Mouse (Mus musculus) thymus, postnatal 25 days (tissue): ENCODE measurements around the gene Cd300a.
"Not testable (repeated sequence)": the region's sequence is repeated elsewhere in the genome, so short reads cannot be mapped to it uniquely, and the experiment has no call there.

Experiments
- DNase-seq: peaks from one replicate; pipeline ENCODE4 v3.0.0; 2022

Cd300a gene

DNA sequence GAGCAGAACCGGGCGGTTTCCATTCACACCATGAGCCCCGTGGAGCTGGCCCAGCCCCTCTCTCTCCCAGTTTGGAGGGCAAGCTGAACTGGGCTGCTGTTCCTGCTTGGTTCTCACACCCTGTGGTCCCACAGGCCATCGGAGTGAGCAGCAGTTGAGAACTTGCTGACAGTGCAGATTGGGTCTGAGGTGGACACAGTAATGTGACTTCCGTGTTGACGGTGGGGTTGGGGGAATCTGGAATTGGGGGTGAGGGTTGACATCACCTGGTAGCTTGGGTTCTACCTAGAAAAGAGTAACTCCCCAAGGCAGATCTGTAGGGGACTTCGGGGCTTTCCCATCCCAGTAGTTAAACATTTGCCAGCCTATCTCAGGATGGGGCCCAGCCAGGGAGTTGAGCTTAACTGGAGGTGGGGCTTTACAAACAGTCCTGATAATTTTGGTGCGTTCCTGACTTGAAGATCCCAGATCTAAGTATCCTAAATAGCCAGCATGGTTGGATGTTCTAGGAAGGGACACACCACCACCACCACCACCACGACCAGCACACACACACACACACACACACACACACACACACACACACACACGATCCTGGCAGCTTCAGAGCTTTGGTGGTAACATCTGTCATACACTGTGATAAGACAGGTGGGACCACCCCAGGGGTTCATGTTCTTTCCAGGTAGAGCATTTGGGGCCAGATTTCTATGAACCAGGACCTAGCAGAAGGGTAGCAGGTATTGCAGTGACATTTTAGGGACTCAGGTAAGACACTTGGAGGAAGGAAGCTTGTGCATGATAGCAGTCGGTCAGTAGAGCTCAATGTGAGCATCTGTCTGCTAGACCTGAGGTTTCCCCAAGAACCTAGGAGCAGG lies 22.2 kb upstream of the Cd300a start:
- no peak for DNase-seq

- no peak for DNase-seq
Observed at GRCm38 (mm10) chr11:114868280-114868679, 21.6 kb upstream of the Cd300a start.

DNA sequence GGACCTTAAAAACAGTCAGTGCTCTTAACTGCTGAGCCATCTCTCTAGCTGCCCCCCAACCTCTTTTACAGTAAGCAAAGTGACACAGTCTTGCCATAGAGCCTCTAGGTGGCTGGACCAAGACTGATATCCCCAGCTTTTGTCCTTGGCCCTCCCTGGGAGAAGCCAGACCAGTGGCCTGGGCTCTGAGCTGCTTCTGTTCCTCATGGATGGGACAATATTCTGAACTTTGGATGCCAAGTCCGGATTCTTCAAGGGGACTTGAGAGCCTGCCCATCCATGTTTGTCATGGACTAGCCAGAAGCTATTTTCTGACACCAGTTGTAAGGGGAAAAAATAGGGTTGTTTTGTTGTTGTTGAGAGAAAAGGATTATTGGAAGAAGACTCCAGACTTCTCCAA lies 20.1 kb upstream of the Cd300a start:
- DNase-seq, result no peak

- no peak for DNase-seq
Observed at GRCm38 (mm10) chr11:114871540-114871939, 18.3 kb upstream of the Cd300a start.

GRCm38 (mm10) chr11:114873022-114873817 lies 16.6 kb upstream of the Cd300a start:
- peak; percentile 70 for DNase-seq

DNA sequence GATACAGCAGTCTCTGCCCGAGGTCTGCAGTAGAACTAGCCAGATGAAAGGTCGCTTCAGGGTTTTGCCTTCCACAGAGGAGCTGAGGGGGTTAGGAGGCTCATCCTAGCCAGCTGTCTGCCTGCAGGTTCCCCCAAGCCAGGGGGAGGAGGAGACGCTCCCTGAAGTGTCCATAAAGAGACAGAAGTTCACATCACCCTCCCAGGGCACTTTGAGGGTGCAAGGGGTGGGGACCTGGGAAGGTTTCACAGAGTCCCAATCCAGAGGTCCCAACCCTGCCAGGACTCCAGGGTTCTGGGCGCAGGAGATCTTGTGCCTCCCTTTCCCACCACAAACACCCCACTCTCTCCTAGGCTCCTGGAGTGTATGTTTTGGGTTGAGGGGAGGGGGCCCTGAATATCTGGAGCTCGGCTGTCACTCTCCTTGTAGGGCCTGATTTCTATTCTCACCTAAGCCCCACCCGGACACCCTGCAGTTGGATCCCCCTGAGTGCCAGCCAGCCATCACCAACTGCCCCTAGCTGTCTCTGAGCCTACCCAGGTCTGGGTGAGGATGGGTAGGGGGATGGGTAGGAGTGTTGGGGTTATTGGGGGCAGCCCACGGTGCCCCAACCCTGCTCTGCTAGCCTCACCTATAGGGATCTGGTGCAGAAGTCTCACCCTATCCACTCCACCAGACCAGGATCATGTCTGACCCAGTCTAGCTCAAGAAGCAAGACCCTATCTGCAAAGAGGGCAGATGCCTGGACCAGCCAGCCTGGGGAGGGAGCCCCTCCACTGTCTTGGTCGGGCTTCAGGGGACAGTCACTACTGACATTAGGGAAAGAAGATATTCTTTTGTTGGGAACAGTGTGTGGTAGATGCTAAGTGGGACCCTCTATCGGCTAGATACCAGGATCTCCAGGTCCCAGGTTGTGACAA lies 15.4 kb upstream of the Cd300a start:
- DNase-seq, result no peak

GRCm38 (mm10) chr11:114875301-114875801 lies 14.5 kb upstream of the Cd300a start:
- DNase-seq, result no peak

DNA sequence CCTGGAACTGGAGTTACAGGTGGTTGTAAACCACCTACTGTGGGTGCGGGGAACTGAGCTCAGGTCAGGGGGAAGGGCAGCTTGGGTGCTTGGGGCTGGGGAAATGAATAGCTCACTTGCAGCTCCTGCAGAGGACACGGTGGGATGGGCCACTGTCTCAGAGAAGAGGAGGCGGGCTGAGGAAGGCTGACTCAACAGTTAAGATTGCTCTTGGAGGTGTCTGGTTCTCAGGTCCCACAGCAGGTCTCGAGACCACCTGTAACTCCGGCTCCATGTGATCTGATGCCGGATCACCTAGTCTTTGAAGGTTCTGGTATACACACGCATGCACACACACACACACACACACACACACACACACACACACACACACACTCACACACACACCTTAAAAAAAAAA lies 13.7 kb upstream of the Cd300a start:
- peak; percentile 36 for DNase-seq

- DNase-seq, result no peak
Observed at GRCm38 (mm10) chr11:114876621-114877020, 13.2 kb upstream of the Cd300a start.

- DNase-seq, result peak; percentile 44
Observed at GRCm38 (mm10) chr11:114877145-114877544, 12.7 kb upstream of the Cd300a start.

DNA sequence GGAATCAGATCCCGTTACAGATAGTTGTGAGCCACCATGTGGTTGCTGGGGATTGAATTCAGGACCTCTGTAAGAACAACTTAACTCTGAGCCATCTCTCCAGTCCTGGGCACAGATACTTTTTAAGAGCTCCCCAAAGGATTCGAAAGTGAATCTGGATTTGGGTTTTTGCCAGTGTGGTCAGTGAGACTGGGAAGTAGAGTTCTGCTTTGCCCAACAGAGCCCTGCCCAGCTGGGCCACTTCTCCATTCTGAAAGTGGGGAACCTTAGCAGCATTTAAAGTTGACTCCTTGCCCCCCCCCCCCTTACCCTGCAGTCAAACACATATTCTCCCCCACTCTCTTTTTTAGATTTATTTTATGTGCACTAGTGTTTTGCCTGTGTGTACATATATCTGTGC lies 10.2 kb upstream of the Cd300a start:
- no peak for DNase-seq

- no peak for DNase-seq
Observed at GRCm38 (mm10) chr11:114880185-114880584, 9.7 kb upstream of the Cd300a start.

GRCm38 (mm10) chr11:114880589-114880988 lies 9.3 kb upstream of the Cd300a start:
- peak; percentile 46 for DNase-seq

DNA sequence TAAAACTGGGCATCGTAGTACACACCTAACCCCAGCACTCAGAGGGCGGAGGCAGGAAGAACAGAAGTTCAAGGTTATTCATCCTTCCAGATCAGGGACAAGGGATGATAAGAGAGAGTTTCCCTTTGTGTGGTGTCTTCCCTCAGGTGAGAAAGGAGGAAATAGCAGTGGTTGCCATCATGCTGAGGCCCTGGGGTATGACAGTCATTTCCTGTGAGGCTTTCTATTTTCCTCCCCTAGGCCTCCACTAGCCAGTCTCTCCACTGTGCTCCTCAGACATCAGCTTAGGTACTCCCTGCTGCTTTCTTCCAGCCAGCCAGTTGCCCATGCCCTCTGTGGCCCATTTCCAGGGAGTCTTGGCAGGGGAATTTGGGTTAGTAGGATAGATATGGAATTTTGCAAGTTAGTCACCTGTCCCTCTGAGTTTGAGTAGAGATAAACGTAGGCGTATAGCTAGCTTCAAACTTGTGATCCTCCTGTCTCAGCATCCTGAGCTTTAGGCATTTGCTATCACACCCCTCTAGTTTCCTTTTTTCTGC lies 6.5 kb upstream of the Cd300a start:
- no peak for DNase-seq

DNA sequence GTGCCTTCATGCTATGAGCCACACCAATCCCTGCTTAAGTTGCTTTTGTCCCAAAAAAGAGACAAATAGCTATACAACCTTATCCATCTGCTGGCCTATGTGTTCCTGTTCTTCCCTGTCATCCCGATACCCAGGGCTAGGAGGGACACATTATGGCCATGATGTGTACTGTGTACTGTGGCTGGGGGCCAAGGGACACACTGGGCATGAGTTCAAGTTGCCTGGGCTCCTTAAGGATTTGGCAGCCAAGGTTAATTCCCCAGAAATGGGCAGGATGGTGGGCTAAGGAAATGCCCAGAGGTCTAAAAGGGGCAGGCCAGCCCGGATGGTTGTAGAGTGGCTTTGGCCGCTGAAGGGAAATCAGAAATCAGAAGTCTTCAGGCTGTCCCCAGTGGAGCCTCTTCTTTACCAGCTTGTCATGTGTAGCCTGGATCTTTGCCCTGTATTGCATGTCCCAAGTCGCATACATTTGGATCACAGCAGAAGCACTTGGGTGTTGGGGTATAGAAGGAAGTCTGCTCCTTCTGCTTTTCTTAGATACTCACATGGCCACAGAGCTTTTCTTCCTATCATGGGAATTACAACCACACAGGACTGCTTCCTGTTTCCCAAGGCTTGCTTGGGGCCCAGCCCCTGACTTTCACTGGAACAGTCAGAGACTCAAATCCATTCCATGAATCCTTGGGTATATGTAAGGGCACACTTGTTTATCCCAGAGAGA lies 5.3 kb upstream of the Cd300a start:
- DNase-seq, result no peak

DNA sequence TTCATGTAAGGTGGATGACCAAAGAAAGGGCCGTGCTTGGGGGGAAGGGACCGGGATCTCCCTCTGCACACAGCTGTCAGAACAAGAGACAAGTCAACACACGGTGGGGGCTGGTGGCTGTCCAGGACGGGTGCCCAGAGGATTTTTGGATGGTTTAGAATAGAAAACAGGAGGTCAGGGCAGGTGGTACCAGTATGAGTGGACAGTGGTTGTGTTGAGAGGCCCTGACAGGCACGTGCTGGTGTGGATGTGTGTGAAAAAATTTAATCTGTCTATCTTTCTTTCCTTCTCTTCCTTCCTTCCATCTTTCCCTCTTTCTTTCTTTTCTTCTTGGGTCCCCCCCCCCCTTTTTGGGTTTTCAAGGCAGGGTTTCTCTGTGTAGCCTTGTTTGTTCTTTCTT lies 701 bp downstream of the Cd300a start:
- no peak for DNase-seq

DNA sequence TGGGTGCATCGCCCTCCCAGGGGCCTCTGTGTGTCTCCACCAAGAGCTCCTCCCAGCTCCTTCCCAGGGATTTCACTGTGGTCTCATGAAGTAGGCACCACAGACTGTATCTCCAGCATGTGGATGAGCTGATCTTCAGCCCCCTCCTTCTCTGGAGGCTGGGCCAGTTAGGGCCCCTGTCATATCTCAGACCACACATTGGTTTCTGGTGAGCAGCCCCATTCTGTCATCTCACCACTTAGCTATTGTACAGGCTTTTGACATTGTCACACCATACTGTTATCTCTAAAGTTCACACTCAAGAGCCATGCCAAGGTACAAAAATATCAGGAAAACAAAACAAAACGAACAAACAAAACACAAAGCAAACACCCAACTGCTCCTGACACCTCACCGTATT lies 6.2 kb downstream of the Cd300a start:
- DNase-seq, result no peak

DNA sequence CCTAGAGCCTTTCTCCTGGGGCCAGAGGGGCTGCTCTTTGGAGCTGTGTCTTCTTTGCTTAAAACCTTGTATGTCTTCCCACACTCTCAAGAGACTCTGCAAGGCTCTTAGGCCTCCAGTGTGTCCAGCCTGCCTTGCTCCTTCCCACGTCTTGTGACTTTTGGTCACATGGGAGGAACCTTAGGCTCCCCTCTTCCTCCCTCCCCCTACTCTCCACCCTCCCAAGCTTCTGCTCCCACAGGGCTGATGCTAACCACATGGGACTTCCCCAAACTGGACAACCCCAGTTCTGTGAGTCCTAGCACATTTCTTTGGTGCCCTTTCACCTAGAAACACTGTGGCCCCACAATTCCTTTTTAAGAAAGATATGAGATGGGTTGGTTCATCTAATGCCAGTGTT lies 8.2 kb downstream of the Cd300a start:
- DNase-seq, result no peak

GRCm38 (mm10) chr11:114903224-114903623 lies 13.4 kb downstream of the Cd300a start:
- no peak for DNase-seq

DNA sequence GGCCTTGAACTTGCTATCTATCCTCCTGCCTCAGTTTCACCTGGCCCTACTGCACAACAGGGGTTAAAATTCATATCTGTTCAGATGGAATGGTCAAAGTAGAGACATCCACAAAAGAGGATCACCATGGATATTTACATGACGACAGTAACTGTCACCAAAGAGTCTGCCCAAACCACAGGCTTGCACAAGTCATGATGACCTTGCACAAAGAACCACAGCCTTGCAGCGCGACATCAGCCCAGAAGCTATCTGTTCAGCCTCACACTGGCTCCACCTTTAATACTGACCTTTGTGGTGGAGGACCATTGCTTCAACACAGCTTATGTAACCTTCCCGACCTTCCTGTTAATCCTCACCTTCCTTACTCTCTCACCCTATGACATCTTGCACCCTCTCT lies 17.7 kb downstream of the Cd300a start:
- DNase-seq, result no peak

- DNase-seq, result no peak
Observed at GRCm38 (mm10) chr11:114908086-114908485, 18.2 kb downstream of the Cd300a start.

GRCm38 (mm10) chr11:114909538-114909937 lies 19.7 kb downstream of the Cd300a start:
- DNase-seq, result not testable (repeated sequence)
